Mouse (Mus musculus) testis, postnatal 14 days (tissue): ENCODE data around the gene Scaf11.

Experiments used
- DNase-seq: peaks from one replicate; pipeline ENCODE4 v3.0.0; 2021; ENCODE audit warnings: low spot score

Scaf11 gene

GRCm38 (mm10) chr15:96396641-96397344 lies 63.9 kb downstream of the Scaf11 start:
- DNase-seq, result no peak

DNA sequence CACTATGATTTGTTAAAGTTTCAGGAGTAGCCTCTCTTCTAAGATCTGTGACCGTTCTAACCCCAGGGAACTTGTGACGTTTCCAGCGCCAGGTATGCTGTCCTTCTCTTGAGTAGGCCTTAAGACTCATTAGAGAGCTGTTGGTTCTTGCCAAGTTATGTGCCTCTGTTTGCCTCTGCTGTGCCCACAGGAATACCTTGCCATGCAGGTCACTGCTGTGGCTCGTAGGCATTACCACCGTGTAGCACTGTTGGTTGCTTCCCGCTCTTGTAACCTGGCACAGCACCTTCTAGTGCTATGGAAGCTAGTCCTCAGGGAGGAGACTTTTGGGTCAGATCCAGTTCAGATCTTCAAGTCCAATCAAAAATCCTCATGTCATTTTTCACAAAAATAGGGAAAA lies 65.6 kb downstream of the Scaf11 start:
- DNase-seq, result no peak

GRCm38 (mm10) chr15:96392878-96393277 lies 67.8 kb downstream of the Scaf11 start:
- no peak for DNase-seq

DNA sequence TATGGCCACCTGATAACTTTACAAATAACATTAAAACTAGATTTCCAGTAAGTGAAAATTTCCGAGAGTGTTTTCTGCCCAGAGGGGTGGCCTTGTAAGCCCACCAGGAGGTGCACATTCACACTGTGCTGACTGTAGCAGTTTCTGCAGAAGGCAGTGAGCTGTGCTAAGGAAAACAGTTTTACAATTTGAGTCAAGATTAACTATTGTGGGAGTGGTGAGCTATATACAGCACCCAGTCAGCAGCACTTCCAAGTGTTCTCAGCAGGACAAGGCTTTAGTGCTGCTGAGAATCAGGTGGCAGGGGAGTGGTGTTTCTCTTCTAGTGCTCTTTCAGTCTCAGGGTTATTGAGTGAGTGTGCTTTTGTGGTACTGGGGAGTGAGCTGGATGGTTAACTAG lies 72.1 kb downstream of the Scaf11 start:
- no peak for DNase-seq

- no peak for DNase-seq
Measured at GRCm38 (mm10) chr15:96382223-96382622, 78.4 kb downstream of the Scaf11 start.

- DNase-seq, result no peak
Measured at GRCm38 (mm10) chr15:96377701-96378100, 82.9 kb downstream of the Scaf11 start.

- DNase-seq, result no peak
Measured at GRCm38 (mm10) chr15:96377263-96377662, 83.4 kb downstream of the Scaf11 start.

GRCm38 (mm10) chr15:96376214-96376613 lies 84.4 kb downstream of the Scaf11 start:
- no peak for DNase-seq

- DNase-seq, result no peak
Measured at GRCm38 (mm10) chr15:96373161-96373560, 87.5 kb downstream of the Scaf11 start.

DNA sequence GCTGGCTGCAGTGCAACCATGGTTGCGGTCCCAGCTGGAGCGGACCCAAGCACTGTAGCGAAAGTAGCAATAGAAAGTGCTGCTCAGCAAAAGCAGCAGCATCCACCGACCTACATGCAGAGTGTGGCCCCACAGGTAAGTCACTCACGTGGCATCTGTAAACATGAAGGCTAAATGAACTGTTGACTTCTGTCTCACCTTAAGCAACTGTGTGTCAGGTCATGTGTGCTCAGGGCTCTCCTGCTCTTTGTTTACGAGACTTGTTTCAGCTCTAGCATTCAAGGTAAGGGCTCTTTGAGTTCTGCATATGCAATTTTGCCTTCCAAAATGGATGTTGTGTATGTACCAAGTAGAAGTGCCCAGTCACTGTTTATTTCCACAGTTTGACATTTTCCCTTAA lies 88.0 kb downstream of the Scaf11 start:
- no peak for DNase-seq

- no peak for DNase-seq
Measured at GRCm38 (mm10) chr15:96371311-96371710, 89.3 kb downstream of the Scaf11 start.

GRCm38 (mm10) chr15:96366176-96366963 lies 94.3 kb downstream of the Scaf11 start:
- DNase-seq, result no peak

DNA sequence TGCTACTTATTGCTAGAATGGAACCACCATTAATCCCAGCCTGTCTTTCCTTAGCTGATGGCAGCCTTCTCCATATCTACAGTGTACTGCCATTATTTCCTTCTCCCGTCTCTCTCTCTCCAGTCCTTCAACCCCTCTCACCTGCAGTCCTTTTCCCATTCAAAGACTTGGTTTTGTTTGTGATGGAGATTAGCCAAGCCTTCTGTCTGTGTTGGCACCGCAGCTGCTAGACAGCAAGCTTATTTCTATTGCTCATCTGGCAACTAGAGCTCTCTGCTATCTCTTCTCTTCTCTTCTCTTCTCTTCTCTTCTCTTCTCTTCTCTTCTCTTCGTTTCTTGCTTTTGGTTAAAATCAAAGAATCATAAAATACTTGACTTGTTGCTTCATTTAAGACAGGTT lies 95.3 kb downstream of the Scaf11 start:
- DNase-seq, result no peak
